Mouse (Mus musculus) liver, postnatal 0 days (tissue): ENCODE results near the gene Artn.
A peak's percentile ranks its signal among the peaks of the same experiment; 100 is the strongest.

Experiments
- CTCF ChIP-seq: sonication (generic); IDR thresholded peaks from 2 replicates; pipeline ENCODE4 v1.5.1; 2016; ENCODE audit warnings: antibody characterized with exemption, low read depth
- EP300 ChIP-seq: IDR thresholded peaks from 2 replicates; pipeline ENCODE4 v1.6.1; 2016; ENCODE audit warnings: antibody characterized with exemption, low read depth, mild to moderate bottlenecking

DNA sequence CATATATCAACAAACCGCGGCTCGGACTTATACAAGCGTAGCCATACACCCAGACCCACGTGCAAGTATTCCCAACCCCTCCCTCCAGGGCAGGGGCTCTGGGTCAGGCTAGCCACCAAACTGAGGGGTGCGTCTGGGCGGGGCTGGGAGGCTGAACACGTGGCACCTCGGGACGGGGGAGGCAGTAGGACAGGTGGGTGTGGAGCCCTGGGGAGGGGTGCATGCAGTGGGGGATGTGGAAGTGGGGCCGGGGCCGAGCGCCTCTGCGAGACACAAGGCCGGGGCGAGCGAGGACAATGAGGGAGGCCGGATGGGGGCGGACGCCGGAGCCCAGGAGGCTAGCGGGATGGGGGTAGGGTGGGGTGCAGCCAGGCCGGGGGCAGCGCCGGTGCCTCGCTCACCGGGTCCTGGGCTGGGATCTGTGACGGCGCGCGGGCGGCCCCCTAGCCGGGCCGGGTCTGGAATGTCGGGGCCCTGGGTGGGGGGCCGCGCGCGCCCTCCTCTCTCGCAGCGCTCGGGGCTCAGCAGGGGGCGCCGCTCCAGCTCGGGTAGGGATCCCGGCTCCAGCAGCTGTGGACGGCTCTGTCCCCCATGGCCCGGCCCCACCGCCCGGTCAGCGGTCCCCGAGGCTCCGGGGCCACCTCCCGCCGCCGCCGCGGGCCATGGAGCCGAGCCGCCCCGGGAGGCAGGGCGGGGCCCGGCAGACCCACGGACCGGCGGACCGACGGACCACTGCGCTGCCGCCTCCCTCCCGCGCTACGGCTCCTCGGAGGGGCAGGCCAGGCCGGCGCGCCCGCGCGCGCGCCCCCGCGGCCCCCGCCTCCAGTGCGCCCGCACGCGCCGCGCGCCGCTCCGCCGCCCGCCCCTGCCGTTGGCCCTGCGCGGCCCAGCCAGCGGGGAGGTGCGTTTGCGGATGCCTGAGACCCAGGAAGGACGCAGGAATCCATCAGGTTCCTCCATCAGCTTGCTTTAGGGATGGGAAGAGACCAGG, 46.6 kb downstream of the Artn start, which contains the start of gene B4galt2:
- no peak for TF ChIP-seq EP300
- TF ChIP-seq CTCF = 0 out of 2 replicates have a peak, but pooled peaks have one; percentile 10
